Mouse (Mus musculus) midbrain, embryonic 11.5 days (tissue): ENCODE measurements around the gene Mtss1l. TPM values are rescaled to one million over a fixed set of nuclear protein-coding genes. Genes with fewer than 3 reads are reported as not detected.
A peak's percentile ranks its signal among the peaks of the same experiment; 100 is the strongest.
"Not testable (repeated sequence)": the region's sequence is repeated elsewhere in the genome, so short reads cannot be mapped to it uniquely, and the experiment has no call there.

Source experiments
- ATAC-seq: fragments of 200-750 bp; cut with Nextera tagmentation; 2 replicates; pipeline ENCODE4 v1.8.0; 2017; ENCODE audit warnings: moderate TSS enrichment, moderate library complexity; ENCODE audit not compliant: low FRiP score
- DNase-seq: peaks from one replicate; pipeline ENCODE4 v3.0.0; 2015; ENCODE audit warnings: low spot score; ENCODE audit errors: missing footprints
- H3K27ac ChIP-seq: fragments of 300-500 bp; sonication (generic); 2 replicates; pipeline ENCODE4 v1.5.1; 2014; ENCODE audit warnings: low read depth, low read length
- H3K27me3 ChIP-seq: fragments of 300-500 bp; sonication (generic); 2 replicates; pipeline ENCODE4 v1.6.1; 2014; ENCODE audit warnings: mild to moderate bottlenecking, low read length, moderate library complexity, mixed read lengths; ENCODE audit not compliant: control insufficient read depth, insufficient read depth
- H3K36me3 ChIP-seq: fragments of 300-500 bp; sonication (generic); 2 replicates; pipeline ENCODE4 v1.6.1; 2014; ENCODE audit warnings: mild to moderate bottlenecking, low read length, moderate library complexity, mixed read lengths; ENCODE audit not compliant: control insufficient read depth, insufficient read depth
- H3K4me1 ChIP-seq: fragments of 300-500 bp; sonication (generic); 2 replicates; pipeline ENCODE4 v1.6.1; 2014; ENCODE audit warnings: low read length; ENCODE audit not compliant: control insufficient read depth, insufficient read depth
- H3K4me2 ChIP-seq: fragments of 300-500 bp; sonication (generic); 2 replicates; pipeline ENCODE4 v1.6.1; 2014; ENCODE audit warnings: mild to moderate bottlenecking, moderate library complexity
- H3K4me3 ChIP-seq: fragments of 300-500 bp; sonication (generic); 2 replicates; pipeline ENCODE4 v1.5.1; 2014; ENCODE audit warnings: low read depth, low read length
- H3K9ac ChIP-seq: fragments of 300-500 bp; sonication (generic); 2 replicates; pipeline ENCODE4 v1.6.1; 2014; ENCODE audit warnings: low read length
- H3K9me3 ChIP-seq: fragments of 300-500 bp; sonication (generic); 2 replicates; pipeline ENCODE4 v1.6.1; 2016; ENCODE audit warnings: low read length; ENCODE audit not compliant: control insufficient read depth
- WGBS: fragments of 180-500 bp; shearing (Covaris S2); extraction: QIAGEN DNeasy Blood & Tissue Kit; methylation state at CpG from one replicate; pipeline ENCODE4 v1.1.7; 2014; 5-methylcytosine and 5-hydroxymethylcytosine counted together
- polyA plus RNA-seq: library from polyadenylated mRNA; unstranded; fragments of >200 nt; fragmentation: Nextera tagmentation; extraction: Ambion mirVana; gene quantifications from 2 replicates; pipeline ENCODE4 v1.2.1, GENCODE M21; 2014

The Mtss1l gene
- polyA plus RNA-seq, 1 experiment from 2014 or later = 9.6 TPM

DNA sequence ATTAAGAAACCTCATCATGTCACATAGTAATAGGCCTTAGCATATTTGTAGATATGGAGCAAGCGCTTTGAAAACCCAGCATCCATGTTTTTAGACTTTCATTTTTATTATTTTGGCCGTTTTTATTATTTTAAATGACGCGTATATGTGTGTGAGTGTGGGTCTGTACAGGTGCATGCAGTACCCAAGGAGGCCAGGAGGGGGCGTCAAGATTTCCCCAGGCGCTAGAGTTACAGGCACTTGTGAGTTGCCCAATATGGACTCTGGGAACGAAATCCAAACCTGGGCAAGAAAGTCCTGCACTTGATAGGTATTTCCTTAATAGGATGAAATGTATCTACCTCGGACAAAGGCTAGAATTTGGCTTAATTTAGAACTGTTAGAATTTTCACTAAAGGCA, 54.0 kb downstream of the Mtss1l start:
- no peaks in the 10 kb centered on the region for H3K36me3 ChIP-seq
- peaks cover 3% of the 10 kb centered on the region; the same call in 1 of the 2 replicates for H3K9me3 ChIP-seq
- no peak for ATAC-seq
- no peaks in the 10 kb centered on the region for H3K27me3 ChIP-seq
- no peak overlapping the region for H3K4me3 ChIP-seq
- no peak for DNase-seq
- H3K9ac ChIP-seq = no peak overlapping the region
- H3K4me1 ChIP-seq = no peaks in the 10 kb centered on the region
- H3K4me2 ChIP-seq = no peak overlapping the region
- WGBS = 75% methylated on average over 8 of the region's 8 CpGs
- no peak overlapping the region for H3K27ac ChIP-seq

DNA sequence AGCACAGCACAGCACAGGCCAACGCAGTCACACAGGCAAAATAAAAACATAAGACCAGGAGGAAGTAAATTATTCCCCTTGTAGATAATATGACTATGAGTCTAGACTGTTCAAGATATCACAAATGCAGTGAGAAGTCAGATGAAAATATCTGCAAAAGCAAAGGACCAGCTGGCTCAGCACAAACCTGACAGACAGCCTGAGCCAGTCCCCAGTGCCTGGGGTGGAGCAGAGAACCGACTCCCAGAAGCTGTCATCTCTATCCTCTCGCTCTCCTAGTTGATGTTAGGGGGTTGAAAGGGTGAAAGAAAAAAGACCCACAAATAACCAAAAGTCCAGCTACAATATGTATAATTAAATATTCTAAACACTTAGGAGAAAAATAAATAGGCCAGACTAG, 54.4 kb downstream of the Mtss1l start:
- Histone ChIP-seq H3K4me2 (no peak overlapping the region), H3K36me3 (no peaks in the 10 kb centered on the region), H3K27me3 (no peaks in the 10 kb centered on the region), H3K4me1 (no peaks in the 10 kb centered on the region), H3K27ac (no peak overlapping the region), H3K9me3 (peaks cover 3% of the 10 kb centered on the region; the same call in 1 of the 2 replicates), H3K4me3 (no peak overlapping the region), H3K9ac (no peak overlapping the region)
- ATAC-seq (no peak), DNase-seq (no peak)
- 92% methylated on average over 3 of the region's 3 CpGs for WGBS

DNA sequence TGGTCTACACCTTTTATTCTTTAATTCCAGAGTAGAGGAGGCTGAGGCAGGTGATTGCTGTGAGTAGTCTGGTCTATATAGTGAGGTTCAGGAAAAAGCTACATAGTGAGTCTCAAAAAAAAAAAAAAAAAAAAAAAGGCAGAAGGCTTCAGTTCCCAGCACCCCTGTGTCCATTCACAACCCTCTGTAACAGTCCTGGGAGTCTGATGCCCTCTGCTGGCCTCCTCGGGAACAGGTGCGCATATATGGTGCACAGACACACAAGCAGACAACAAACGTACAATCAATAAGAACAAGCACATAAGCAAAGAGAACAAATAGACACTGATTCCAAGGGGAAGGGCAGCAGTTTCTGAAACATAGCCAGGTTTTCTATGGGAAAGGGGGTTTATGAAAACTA, 55.1 kb downstream of the Mtss1l start:
- H3K4me3 ChIP-seq = no peak overlapping the region
- 95% methylated on average over 3 of the region's 3 CpGs for WGBS
- H3K27me3 ChIP-seq = no peaks in the 10 kb centered on the region
- no peak overlapping the region for H3K9ac ChIP-seq
- ATAC-seq (no peak), DNase-seq (no peak)
- H3K4me2 ChIP-seq = no peak overlapping the region
- no peaks in the 10 kb centered on the region for H3K36me3 ChIP-seq
- no peaks in the 10 kb centered on the region for H3K4me1 ChIP-seq
- H3K9me3 ChIP-seq = peaks cover 3% of the 10 kb centered on the region; the same call in 1 of the 2 replicates
- H3K27ac ChIP-seq = no peak overlapping the region

DNA sequence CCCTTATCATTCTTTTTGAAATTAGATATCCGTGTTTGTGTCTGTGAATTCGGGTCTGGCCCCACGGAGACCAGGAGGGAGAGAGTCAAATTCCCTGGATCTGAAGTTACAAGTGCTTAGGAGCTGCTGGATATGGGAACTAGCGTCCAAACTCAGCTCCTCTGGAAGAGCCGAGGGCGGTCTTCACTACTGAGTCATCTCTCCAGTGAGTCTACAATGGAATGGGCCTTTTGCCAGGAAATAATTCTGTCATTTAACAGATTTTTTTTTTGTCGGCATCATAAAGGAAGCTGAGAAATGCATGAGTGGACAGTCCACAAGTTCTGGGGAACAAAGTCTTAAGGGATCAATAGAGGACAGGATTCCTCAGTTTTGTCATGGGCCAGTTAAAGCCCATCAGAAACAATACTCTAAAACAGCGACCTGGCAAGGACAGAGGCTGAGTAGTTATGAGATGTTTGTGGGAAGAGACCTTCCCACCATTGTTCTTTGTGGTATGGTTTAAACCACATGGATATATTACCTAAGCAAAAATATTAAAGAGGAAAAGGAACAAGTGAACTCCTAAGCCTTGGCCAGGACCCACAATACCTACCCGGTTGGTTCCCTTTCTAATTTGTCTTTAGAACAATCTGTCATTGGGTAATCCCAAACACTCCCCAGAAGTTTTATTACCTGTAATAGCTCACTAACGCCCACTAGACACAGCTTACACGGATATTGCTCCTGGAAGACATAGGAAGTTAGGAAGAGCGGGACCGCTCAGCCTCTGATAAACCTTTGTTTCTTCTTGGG, 58.8 kb downstream of the Mtss1l start:
- WGBS = 86% methylated on average over 13 of the region's 13 CpGs
- Histone ChIP-seq H3K4me1 (no peaks in the 10 kb centered on the region), H3K4me2 (no peak overlapping the region), H3K27me3 (no peaks in the 10 kb centered on the region), H3K36me3 (no peaks in the 10 kb centered on the region), H3K9ac (no peak overlapping the region), H3K27ac (no peak overlapping the region), H3K4me3 (no peak overlapping the region), H3K9me3 (peaks cover 3% of the 10 kb centered on the region; the same call in 1 of the 2 replicates)
- no peak for DNase-seq
- no peak for ATAC-seq

GRCm38 (mm10) chr8:110785366-110785765, 64.1 kb downstream of the Mtss1l start:
- Histone ChIP-seq H3K27me3 (no peaks in the 10 kb centered on the region), H3K9ac (no peak overlapping the region), H3K4me3 (no peak overlapping the region), H3K4me1 (no peaks in the 10 kb centered on the region), H3K27ac (no peak overlapping the region), H3K4me2 (no peak overlapping the region), H3K9me3 (no peaks in the 10 kb centered on the region), H3K36me3 (no peaks in the 10 kb centered on the region)
- 73% methylated on average over 2 of the region's 2 CpGs for WGBS
- no peak for ATAC-seq
- no peak for DNase-seq

DNA sequence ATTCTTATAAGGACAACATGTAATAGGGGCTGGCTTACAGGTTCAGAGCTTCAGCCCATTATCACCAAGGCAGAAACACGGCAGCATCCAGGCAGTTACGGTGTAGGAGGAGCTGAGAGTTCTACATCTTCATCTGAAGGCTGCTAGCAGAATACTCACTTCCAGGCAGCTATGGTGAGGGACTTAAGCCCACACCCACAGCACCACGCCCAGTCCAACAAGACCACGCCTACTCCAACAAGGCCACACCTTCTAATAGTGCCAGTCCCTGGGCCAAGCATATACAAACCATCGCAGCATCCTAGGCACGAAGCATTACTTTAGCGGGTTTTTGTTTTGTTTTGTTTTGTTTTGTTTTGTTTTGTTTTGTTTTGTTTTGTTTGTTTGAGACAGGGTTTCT, 65.2 kb downstream of the Mtss1l start:
- H3K4me3 ChIP-seq, H3K27ac ChIP-seq, H3K36me3 ChIP-seq, H3K4me1 ChIP-seq, H3K9ac ChIP-seq, H3K4me2 ChIP-seq, H3K27me3 ChIP-seq, ATAC-seq, H3K9me3 ChIP-seq, DNase-seq: not testable (repeated sequence)
- 78% methylated on average over 7 of the region's 7 CpGs for WGBS

GRCm38 (mm10) chr8:110786934-110787333, 65.7 kb downstream of the Mtss1l start:
- ATAC-seq = no peak
- WGBS = 86% methylated on average over 8 of the region's 8 CpGs

DNA sequence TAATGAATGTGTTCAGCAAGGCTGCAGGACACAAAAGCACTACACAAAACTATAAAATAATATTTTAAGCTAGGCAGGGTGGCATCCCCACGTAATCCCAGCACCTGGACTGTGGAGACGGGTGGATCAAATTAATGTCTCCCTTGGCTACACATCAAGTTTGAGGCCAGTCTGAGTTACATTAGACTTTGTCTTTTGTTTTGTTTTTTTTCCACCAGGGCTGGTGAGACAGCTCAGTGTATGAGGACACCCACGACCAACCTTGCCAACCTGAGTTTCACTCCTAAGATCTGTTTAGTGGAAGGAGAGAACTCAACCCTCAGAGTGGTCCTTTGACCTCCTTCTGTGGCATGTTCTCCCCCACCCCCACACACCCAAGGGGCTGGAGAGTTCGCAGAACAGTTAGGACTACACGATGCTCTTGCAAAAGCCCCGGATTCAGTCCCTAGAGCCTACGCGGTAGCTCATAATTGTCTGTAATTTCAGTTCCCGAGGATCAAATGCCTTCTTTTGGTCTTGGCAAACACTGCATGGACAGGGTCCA, 66.2 kb downstream of the Mtss1l start:
- 90% methylated on average over 9 of the region's 9 CpGs for WGBS
- no peak for DNase-seq
- H3K9ac ChIP-seq = no peak overlapping the region
- H3K4me2 ChIP-seq = no peak overlapping the region
- no peaks in the 10 kb centered on the region for H3K36me3 ChIP-seq
- H3K27me3 ChIP-seq = no peaks in the 10 kb centered on the region
- H3K4me3 ChIP-seq = no peak overlapping the region
- H3K9me3 ChIP-seq = no peaks in the 10 kb centered on the region
- H3K4me1 ChIP-seq = no peaks in the 10 kb centered on the region
- H3K27ac ChIP-seq = no peak overlapping the region
- no peak for ATAC-seq

More at GRCm38 (mm10) chr8:110786934-110787333, 65.7 kb downstream of the Mtss1l start:
- Histone ChIP-seq H3K9me3 (no peaks in the 10 kb centered on the region), H3K9ac (no peak overlapping the region), H3K4me2 (no peak overlapping the region), H3K27me3 (no peaks in the 10 kb centered on the region), H3K4me3 (no peak overlapping the region), H3K27ac (no peak overlapping the region), H3K4me1 (no peaks in the 10 kb centered on the region), H3K36me3 (no peaks in the 10 kb centered on the region)
- no peak for DNase-seq

GRCm38 (mm10) chr8:110788981-110789380, 67.7 kb downstream of the Mtss1l start:
- H3K27me3 ChIP-seq = no peaks in the 10 kb centered on the region
- H3K36me3 ChIP-seq = no peaks in the 10 kb centered on the region
- peak; percentile 81 for DNase-seq
- ATAC-seq = no peak
- no peak overlapping the region for H3K4me2 ChIP-seq
- no peaks in the 10 kb centered on the region for H3K9me3 ChIP-seq
- no peaks in the 10 kb centered on the region for H3K4me1 ChIP-seq
- H3K9ac ChIP-seq = no peak overlapping the region
- WGBS = 66% methylated on average over 12 of the region's 12 CpGs
- no peak overlapping the region for H3K4me3 ChIP-seq
- no peak overlapping the region for H3K27ac ChIP-seq
